Mouse (Mus musculus) liver, embryonic 14.5 days (tissue): Measurements from ENCODE around the gene Baz2b. TPM values are rescaled to one million over a fixed set of nuclear protein-coding genes. Genes with fewer than 3 reads are reported as not detected.

Experiments used
- ATAC-seq: fragments of 200-750 bp; cut with Nextera tagmentation; 2 replicates; pipeline ENCODE4 v1.8.0; 2017; ENCODE audit warnings: moderate number of reproducible peaks, mild to moderate bottlenecking, moderate library complexity; ENCODE audit not compliant: insufficient read depth
- DNase-seq, 3 experiments: peaks; one replicate each; pipeline ENCODE4 v3.0.0-alpha.2; 2012 to 2013; ENCODE audit warnings: low read depth in 3 of 3, low spot score in 3 of 3
- H3K27ac ChIP-seq: fragments of 300-500 bp; sonication (generic); 2 replicates; pipeline ENCODE4 v1.5.1; 2014; ENCODE audit warnings: moderate library complexity, mild to moderate bottlenecking, control low read depth, inconsistent platforms
- H3K27me3 ChIP-seq: fragments of 300-500 bp; sonication (generic); 2 replicates; pipeline ENCODE4 v1.6.1; 2014; ENCODE audit warnings: mild to moderate bottlenecking, low read length, moderate library complexity; ENCODE audit not compliant: control insufficient read depth, insufficient read depth
- H3K36me3 ChIP-seq: fragments of 300-500 bp; sonication (generic); replicated peaks from 2 replicates; pipeline ENCODE4 v1.6.1; 2014; ENCODE audit warnings: low read depth; ENCODE audit not compliant: control insufficient read depth, insufficient read depth
- H3K4me1 ChIP-seq, 2 experiments: fragments of 200-500 bp in 1 of 2; fragments of 300-500 bp in 1 of 2; sonication (generic) in 1 of 2; replicated peaks; 2 replicates each; pipeline ENCODE4 v1.6.1; 2012 to 2014; ENCODE audit warnings: antibody characterized with exemption in 1 of 2, inconsistent platforms in 1 of 2, low read length in 1 of 2; ENCODE audit not compliant: control insufficient read depth in 2 of 2, insufficient read depth in 2 of 2
- H3K4me2 ChIP-seq: fragments of 300-500 bp; sonication (generic); 2 replicates; pipeline ENCODE4 v1.6.1; 2014; ENCODE audit warnings: low read depth, mild to moderate bottlenecking, control low read depth, moderate library complexity
- H3K4me3 ChIP-seq, 2 experiments: fragments of 200-500 bp in 1 of 2; fragments of 300-500 bp in 1 of 2; sonication (generic) in 1 of 2; 2 replicates each; pipeline ENCODE4 v1.5.1; 2012 to 2014; ENCODE audit warnings: low read depth in 2 of 2, low read length in 2 of 2, mild to moderate bottlenecking in 2 of 2, control low read depth in 1 of 2, inconsistent platforms in 1 of 2, moderate library complexity in 1 of 2; ENCODE audit not compliant: insufficient read depth in 1 of 2
- H3K9ac ChIP-seq: fragments of 300-500 bp; sonication (generic); replicated peaks from 2 replicates; pipeline ENCODE4 v1.6.1; 2014; ENCODE audit warnings: mild to moderate bottlenecking, control low read depth, moderate library complexity
- H3K9me3 ChIP-seq: fragments of 300-500 bp; sonication (generic); 2 replicates; pipeline ENCODE4 v1.6.1; 2016; ENCODE audit warnings: low read length, mixed read lengths; ENCODE audit not compliant: control insufficient read depth
- CTCF ChIP-seq: IDR thresholded peaks from 2 replicates; pipeline ENCODE4 v1.5.1; 2016; ENCODE audit warnings: antibody characterized with exemption, low read depth, control low read depth
- EP300 ChIP-seq: IDR thresholded peaks from 2 replicates; pipeline ENCODE4 v1.6.1; 2016; ENCODE audit warnings: antibody characterized with exemption, low read depth
- WGBS: fragments of 180-500 bp; shearing (Covaris S2); extraction: QIAGEN DNeasy Blood & Tissue Kit; methylation state at CpG from one replicate; pipeline ENCODE4 v1.1.7; 2014; ENCODE audit not compliant: insufficient replicate concordance; 5-methylcytosine and 5-hydroxymethylcytosine counted together
- polyA plus RNA-seq, 2 experiments: library from polyadenylated mRNA; depleted of rRNA in 1 of 2; stranded (reverse) in 1 of 2; unstranded in 1 of 2; fragments of >200 nt; fragmentation: Nextera tagmentation in 1 of 2; extraction: Ambion mirVana in 1 of 2; gene quantifications; 2 replicates each; pipeline versions ENCODE4 v1.2.1 to v1.2.3; 2012 to 2014

Gene Baz2b
- polyA plus RNA-seq, 2 experiments, result 9.1 to 11.0 TPM

GRCm38 (mm10) chr2:59959668-59960494, 249.8 kb downstream of the Baz2b start:
- TF ChIP-seq CTCF, result no peak
- no peak for TF ChIP-seq EP300
- H3K4me1 ChIP-seq, result no peaks in the 10 kb centered on the region
- no peak overlapping the region for H3K4me3 ChIP-seq
- no peak overlapping the region for H3K9ac ChIP-seq
- no peaks in the 10 kb centered on the region for H3K27me3 ChIP-seq
- H3K36me3 ChIP-seq, result no peaks in the 10 kb centered on the region
- ATAC-seq (no peak), DNase-seq (no peak)
- 74% methylated on average over 14 of the region's 14 CpGs for WGBS
- no peak overlapping the region for H3K4me2 ChIP-seq
- no peak overlapping the region for H3K27ac ChIP-seq
- no peaks in the 10 kb centered on the region for H3K9me3 ChIP-seq

- no peak overlapping the region for H3K9ac ChIP-seq
- no peak for DNase-seq
Observed at GRCm38 (mm10) chr2:59958543-59958942, 251.1 kb downstream of the Baz2b start.

GRCm38 (mm10) chr2:59955916-59956315, 253.7 kb downstream of the Baz2b start:
- Histone ChIP-seq H3K4me2 (no peak overlapping the region), H3K9me3 (no peaks in the 10 kb centered on the region), H3K27me3 (no peaks in the 10 kb centered on the region), H3K4me1 (no peaks in the 10 kb centered on the region), H3K27ac (no peak overlapping the region), H3K36me3 (no peaks in the 10 kb centered on the region), H3K9ac (no peak overlapping the region), H3K4me3 (no peak overlapping the region)
- ATAC-seq (no peak), DNase-seq (no peak)
- 89% methylated on average over 7 of the region's 7 CpGs for whole genome bisulfite sequencing
- no peak for TF ChIP-seq EP300
- no peak for TF ChIP-seq CTCF

More at GRCm38 (mm10) chr2:59958543-59958942, 251.1 kb downstream of the Baz2b start:
- Histone ChIP-seq H3K4me3 (no peak overlapping the region), H3K27me3 (no peaks in the 10 kb centered on the region), H3K27ac (no peak overlapping the region), H3K4me2 (no peak overlapping the region), H3K9me3 (no peaks in the 10 kb centered on the region), H3K36me3 (no peaks in the 10 kb centered on the region), H3K4me1 (no peaks in the 10 kb centered on the region)
- no peak for ATAC-seq
- WGBS, result 86% methylated on average over 6 of the region's 6 CpGs
- TF ChIP-seq CTCF (no peak), EP300 (no peak)

- TF ChIP-seq EP300 (no peak), CTCF (no peak)
- Histone ChIP-seq H3K4me1 (no peaks in the 10 kb centered on the region), H3K27ac (no peak overlapping the region), H3K36me3 (no peaks in the 10 kb centered on the region), H3K27me3 (no peaks in the 10 kb centered on the region), H3K4me3 (no peak overlapping the region), H3K4me2 (no peak overlapping the region), H3K9me3 (no peaks in the 10 kb centered on the region), H3K9ac (no peak overlapping the region)
- no peak for ATAC-seq
- no peak for DNase-seq
- WGBS, result 56% methylated on average over 3 of the region's 3 CpGs
Observed at GRCm38 (mm10) chr2:59954791-59955190, 254.8 kb downstream of the Baz2b start.

GRCm38 (mm10) chr2:59952286-59953014, 257.2 kb downstream of the Baz2b start:
- 85% methylated on average over 13 of the region's 13 CpGs for WGBS
- DNase-seq (no peak), ATAC-seq (no peak)
- H3K9me3 ChIP-seq, result no peaks in the 10 kb centered on the region
- no peak overlapping the region for H3K9ac ChIP-seq
- peaks cover 4% of the 10 kb centered on the region for H3K36me3 ChIP-seq
- no peak overlapping the region for H3K27ac ChIP-seq
- TF ChIP-seq CTCF, result no peak
- no peak for TF ChIP-seq EP300
- H3K4me1 ChIP-seq, result no peaks in the 10 kb centered on the region
- no peak overlapping the region for H3K4me3 ChIP-seq
- no peaks in the 10 kb centered on the region for H3K27me3 ChIP-seq
- no peak overlapping the region for H3K4me2 ChIP-seq
